Mouse (Mus musculus): ENCODE measurements around the gene Agmat.

- no peak for TF ChIP-seq CTCF (conservative IDR thresholded peaks at IDR 0.05; ENCODE audit: low read length)
- TF ChIP-seq POU5F1 (IDR thresholded peaks at IDR 0.05; ENCODE audit: borderline replicate concordance, low read length): no peak
These were observed 17.0 kb downstream of the Agmat start for GRCm38 (mm10) chr4:141763476-141763875.
